Comparison of ENCODE assay signal across 8 mouse cellular contexts in genomic region chr6:89595018-89595776, GRCm38 (mm10). TPM values are rescaled to one million over a fixed set of nuclear protein-coding genes. Genes with fewer than 3 reads are reported as not detected.
DNase-seq lines count a peak whose midpoint lies in the region; ATAC-seq and TF ChIP-seq lines count a peak whose summit lies in the region.

Gene Chchd6, minus strand, starts transcription at chr6:89595652.

- intact Hi-C loops in heart, postnatal 36 days (cut with DNase I): loop anchor here (5.0 kb wide), 1 partner anchor 233 kb away; the partner anchor contains the start of gene Plxna1

- under 1% methylated on average over 54 of the region's 56 CpGs for WGBS in forebrain, embryonic 16.5 days
- under 1% methylated on average over 56 of the region's 56 CpGs for WGBS in lung, embryonic 15.5 days

- H3K27me3 ChIP-seq in forebrain, embryonic 16.5 days (replicated peaks; ENCODE audit: control insufficient read depth, insufficient read depth, low read length): no peaks in the 10 kb centered on the region
- no peaks in the 10 kb centered on the region for H3K27me3 ChIP-seq in lung, embryonic 15.5 days

- H3K36me3 ChIP-seq in ES-E14 (ENCODE audit: control insufficient read depth, insufficient read depth, low read length, poor library complexity, severe bottlenecking): no peaks in the 10 kb centered on the region
- no peaks in the 10 kb centered on the region for H3K36me3 ChIP-seq in forebrain, embryonic 16.5 days (ENCODE audit: control insufficient read depth, insufficient read depth)
- no peaks in the 10 kb centered on the region for H3K36me3 ChIP-seq in lung, embryonic 15.5 days

- in situ Hi-C loops in ES-E14 (cut with MboI; ENCODE audit: low sequenced_read_pairs in 2 of 2, unreplicated experiment in 2 of 2): no loop called here

- ATAC-seq in forebrain, embryonic 16.5 days: peak; percentile 100
- ATAC-seq in lung, embryonic 15.5 days (ENCODE audit: borderline replicate concordance, extremely low read depth, low FRiP score, low TSS enrichment): peak; percentile 100

- H3K4me1 ChIP-seq in ES-E14 (ENCODE audit: control insufficient read depth in 2 of 2, insufficient read depth in 2 of 2, low read length in 2 of 2, poor library complexity in 1 of 2): peaks cover 0 to 2% of the 10 kb centered on the region in 2 experiments; a peak in 1 of 4 replicates
- H3K4me1 ChIP-seq in forebrain, embryonic 16.5 days (replicated peaks; ENCODE audit: control insufficient read depth, insufficient read depth, low read length): peaks cover 9% of the 10 kb centered on the region
- H3K4me1 ChIP-seq in lung, embryonic 15.5 days: 0 out of 2 replicates have a peak, but pooled peaks cover 4% of the 10 kb centered on the region

- no peak within 1 kb of the TSS for H3K27ac ChIP-seq in ES-E14 (ENCODE audit: insufficient read depth, low read depth, low read length, poor library complexity, severe bottlenecking)
- peak within 1 kb of the TSS; percentile 54; the same call in 1 of the 2 replicates for H3K27ac ChIP-seq in forebrain, embryonic 16.5 days (ENCODE audit: low read length)
- H3K27ac ChIP-seq in lung, embryonic 15.5 days: no peak within 1 kb of the TSS

- peak within 1 kb of the TSS; percentile 78 for H3K9ac ChIP-seq in ES-E14 (ENCODE audit: insufficient read depth, low read depth, low read length, poor library complexity, severe bottlenecking)
- H3K9ac ChIP-seq in forebrain, embryonic 16.5 days (replicated peaks; ENCODE audit: low read depth, low read length): peak within 1 kb of the TSS; percentile 84
- peak within 1 kb of the TSS; percentile 57 for H3K9ac ChIP-seq in lung, embryonic 15.5 days

- peak within 1 kb of the TSS; percentile 76 to 87 for H3K4me3 ChIP-seq in ES-E14 (ENCODE audit: insufficient read depth in 1 of 2, low read depth in 1 of 2, low read length in 2 of 2, poor library complexity in 1 of 2, severe bottlenecking in 1 of 2)
- H3K4me3 ChIP-seq in forebrain, embryonic 16.5 days (replicated peaks; ENCODE audit: low read length): peak within 1 kb of the TSS; percentile 92
- peak within 1 kb of the TSS; percentile 59 for H3K4me3 ChIP-seq in lung, embryonic 15.5 days

- peak within 1 kb of the TSS; percentile 68 for H3K4me2 ChIP-seq in forebrain, embryonic 16.5 days (ENCODE audit: low read length)
- H3K4me2 ChIP-seq in lung, embryonic 15.5 days: peak within 1 kb of the TSS; percentile 82

- peak; percentile 83 for DNase-seq in ES-E14 (ENCODE audit: low read depth, low spot score)
- DNase-seq in cerebellum, adult 11-12 months: peak; percentile 95
- peak; percentile 91 to 95 for DNase-seq in heart, postnatal 36 days
- DNase-seq in layer of hippocampus, adult 8-10 months (ENCODE audit: low spot score in 2 of 2): peak; percentile 94 to 96
- DNase-seq in ovary, adult 18-20 months (ENCODE audit: low spot score): peak; percentile 89
- peak; percentile 90 for DNase-seq in thymus, postnatal 0 days (ENCODE audit: low spot score)

- H3K9me3 ChIP-seq in ES-E14 (ENCODE audit: control insufficient read depth, insufficient read depth, low read depth, low read length): no peaks in the 10 kb centered on the region
- no peaks in the 10 kb centered on the region for H3K9me3 ChIP-seq in forebrain, embryonic 16.5 days (ENCODE audit: control insufficient read depth, low read length)
- no peaks in the 10 kb centered on the region for H3K9me3 ChIP-seq in lung, embryonic 15.5 days

TF ChIP-seq in ES-E14, 5 proteins besides CTCF, POLR2A, EP300 and RAD21:
- peak; percentile 85 for TF ChIP-seq CHD2 (IDR thresholded peaks at IDR 0.05; ENCODE audit: low read depth, low read length)
- TF ChIP-seq ZNF384 (IDR thresholded peaks at IDR 0.05; ENCODE audit: low read depth, low read length): no peak
- TF ChIP-seq HCFC1 (IDR thresholded peaks at IDR 0.05; ENCODE audit: borderline replicate concordance, insufficient read depth, low read length): peak; percentile 96

RNA-seq across cellular contexts. Expression of gene Chchd6, which starts in this region (rescaled TPM):
- total RNA-seq in ES-E14 (2012; rRNA removed): 28.0 and 32.8 TPM in 2 replicates
- polyA plus RNA-seq in forebrain, embryonic 16.5 days (2015; fragmentation: Nextera tagmentation; extraction: Ambion mirVana): 145 and 168 TPM in 2 replicates
- 10 to 100 TPM in 1 of 2 experiments, 1 to 10 TPM in 1; 9.6 to 11.2 TPM for total RNA-seq in heart, postnatal 36 days (2021)
- total RNA-seq in layer of hippocampus, adult 8-10 months (2022): 10 to 100 TPM; 68.3 to 73.7 (median 71.1) TPM
- polyA plus RNA-seq in lung, embryonic 15.5 days (2015; fragmentation: Nextera tagmentation; extraction: Ambion mirVana): 60.8 and 62.1 TPM in 2 replicates
- 55.8 and 56.6 TPM in 2 replicates for polyA plus RNA-seq in thymus, postnatal 0 days (2015; fragmentation: Nextera tagmentation; extraction: Ambion mirVana)
